Mouse (Mus musculus) midbrain, postnatal 0 days (tissue): Measurements from ENCODE around the gene Tex45. TPM values are rescaled to one million over a fixed set of nuclear protein-coding genes. Genes with fewer than 3 reads are reported as not detected.
A peak's percentile ranks its signal among the peaks of the same experiment; 100 is the strongest.

Source experiments
- ATAC-seq: fragments of 200-750 bp; cut with Nextera tagmentation; 2 replicates; pipeline ENCODE4 v1.8.0; 2017; ENCODE audit warnings: moderate number of reproducible peaks, mild to moderate bottlenecking, moderate TSS enrichment, moderate library complexity; ENCODE audit not compliant: low FRiP score
- DNase-seq: peaks from one replicate; pipeline ENCODE4 v3.0.0-alpha.2; 2015; ENCODE audit warnings: low spot score
- H3K27ac ChIP-seq: fragments of 300-500 bp; sonication (generic); 2 replicates; pipeline ENCODE4 v1.5.1; 2014; ENCODE audit warnings: low read depth, mild to moderate bottlenecking, low read length, mixed read lengths
- H3K27me3 ChIP-seq: fragments of 300-500 bp; sonication (generic); 2 replicates; pipeline ENCODE4 v1.6.1; 2014; ENCODE audit warnings: low read length, control low read depth, mixed read lengths; ENCODE audit not compliant: insufficient read depth
- H3K36me3 ChIP-seq: fragments of 300-500 bp; sonication (generic); 2 replicates; pipeline ENCODE4 v1.6.1; 2014; ENCODE audit warnings: low read length, control low read depth, mixed read lengths; ENCODE audit not compliant: insufficient read depth
- H3K4me1 ChIP-seq: fragments of 300-500 bp; sonication (generic); 2 replicates; pipeline ENCODE4 v1.6.1; 2014; ENCODE audit warnings: mild to moderate bottlenecking, control low read depth, antibody characterized with exemption, low read length, mixed read lengths; ENCODE audit not compliant: insufficient read depth
- H3K4me2 ChIP-seq: fragments of 300-500 bp; sonication (generic); 2 replicates; pipeline ENCODE4 v1.6.1; 2014; ENCODE audit warnings: low read depth, mild to moderate bottlenecking, low read length, mixed read lengths; ENCODE audit not compliant: poor library complexity, severe bottlenecking
- H3K4me3 ChIP-seq: fragments of 300-500 bp; sonication (generic); 2 replicates; pipeline ENCODE4 v1.5.1; 2014; ENCODE audit warnings: low read depth, mild to moderate bottlenecking, low read length, moderate library complexity
- H3K9ac ChIP-seq: fragments of 300-500 bp; sonication (generic); replicated peaks from 2 replicates; pipeline ENCODE4 v1.6.1; 2014; ENCODE audit warnings: mild to moderate bottlenecking, low read length, moderate library complexity, mixed read lengths; ENCODE audit not compliant: poor library complexity, severe bottlenecking
- H3K9me3 ChIP-seq: fragments of 300-500 bp; sonication (generic); 2 replicates; pipeline ENCODE4 v1.6.1; 2016; ENCODE audit warnings: low read length, control low read depth
- CTCF ChIP-seq: IDR thresholded peaks from 2 replicates; pipeline ENCODE4 v1.5.1; 2016; ENCODE audit warnings: antibody characterized with exemption, mild to moderate bottlenecking
- WGBS: fragments of 180-500 bp; shearing (Covaris S2); extraction: QIAGEN DNeasy Blood & Tissue Kit; methylation state at CpG from one replicate; pipeline ENCODE4 v1.1.7; 2014; 5-methylcytosine and 5-hydroxymethylcytosine counted together
- polyA plus RNA-seq: library from polyadenylated mRNA; unstranded; fragments of >200 nt; fragmentation: Nextera tagmentation; extraction: Ambion mirVana; gene quantifications from 2 replicates; pipeline ENCODE4 v1.2.1, GENCODE M21; 2015
- total RNA-seq: library from RNA; depleted of rRNA; stranded (reverse); fragments of >200 nt; gene quantifications from 2 replicates; pipeline ENCODE4 v1.2.3, GENCODE M21; 2014

Gene Tex45
- total and polyA plus RNA-seq, 2 experiments from 2014 or later, result 0.55 to 0.68 TPM

DNA sequence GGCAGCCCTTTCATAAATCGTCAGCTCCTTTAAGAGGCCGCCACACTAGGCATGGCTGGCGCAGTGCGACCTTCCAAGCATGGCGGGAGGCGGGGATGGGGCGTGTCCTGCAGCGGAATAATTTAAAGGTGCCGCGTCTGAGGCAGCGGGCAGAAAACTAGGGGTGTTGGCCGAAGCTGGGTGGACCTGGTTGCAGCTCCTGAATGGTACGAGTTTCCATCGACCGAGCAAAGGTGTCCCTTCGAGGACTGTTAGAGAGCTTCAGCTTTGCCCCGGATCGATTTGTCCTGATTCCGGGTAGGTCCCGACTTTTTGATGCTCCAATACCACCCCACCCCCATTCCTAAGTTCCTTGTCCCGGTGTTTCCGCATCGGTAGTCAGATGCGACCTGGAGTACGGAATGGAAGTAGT is 44.6 kb downstream of the Tex45 start, which contains the start of gene Pnpla6:
Gene Pnpla6 (plus strand): TSS at position 125 of the 412 bp plus-strand sequence.
- 0% methylated on average over 25 of the region's 25 CpGs for WGBS
- peak within 1 kb of the TSS; percentile 70 for H3K9ac ChIP-seq
- DNase-seq, result peak; percentile 91

GRCm38 (mm10) chr8:3515771-3516417 is 45.2 kb downstream of the Tex45 start:
- WGBS, result under 1% methylated on average over 25 of the region's 25 CpGs
- ATAC-seq (peak; percentile 65), DNase-seq (peak; percentile 58)
- no peaks in the 10 kb centered on the region for H3K9me3 ChIP-seq
- H3K4me2 ChIP-seq, result peak overlapping the region; percentile 94
- H3K9ac ChIP-seq, result peak overlapping the region; percentile 70
- no peaks in the 10 kb centered on the region for H3K27me3 ChIP-seq
- H3K4me1 ChIP-seq, result no peaks in the 10 kb centered on the region
- no peak for TF ChIP-seq CTCF
- H3K4me3 ChIP-seq, result peak overlapping the region; percentile 67
- H3K36me3 ChIP-seq, result peaks cover 26% of the 10 kb centered on the region
- peak overlapping the region; percentile 86 for H3K27ac ChIP-seq

More for the DNA sequence above, 44.6 kb downstream of the Tex45 start, which contains the start of gene Pnpla6:
- no peaks in the 10 kb centered on the region for H3K27me3 ChIP-seq
- H3K4me2 ChIP-seq, result peak within 1 kb of the TSS; percentile 94
- H3K9me3 ChIP-seq, result no peaks in the 10 kb centered on the region
- TF ChIP-seq CTCF, result peak; percentile 27; the same call in 1 of the 2 replicates
- peak within 1 kb of the TSS; percentile 86 for H3K27ac ChIP-seq
- no peaks in the 10 kb centered on the region for H3K4me1 ChIP-seq
- peaks cover 32% of the 10 kb centered on the region for H3K36me3 ChIP-seq
- peak; percentile 76 for ATAC-seq
- peak within 1 kb of the TSS; percentile 67 for H3K4me3 ChIP-seq

- TF ChIP-seq CTCF, result 0 out of 2 replicates have a peak, but pooled peaks have one; percentile 3
- Histone ChIP-seq H3K9me3 (no peaks in the 10 kb centered on the region), H3K9ac (peak overlapping the region; percentile 70), H3K27me3 (no peaks in the 10 kb centered on the region), H3K36me3 (peaks cover 22% of the 10 kb centered on the region), H3K27ac (peak overlapping the region; percentile 86), H3K4me2 (peak overlapping the region; percentile 94), H3K4me3 (peak overlapping the region; percentile 67), H3K4me1 (no peaks in the 10 kb centered on the region)
- peak; percentile 82 for ATAC-seq
- peak; percentile 96 for DNase-seq
- 2% methylated on average over 36 of the region's 36 CpGs for WGBS
Measured at GRCm38 (mm10) chr8:3516450-3517116, 45.9 kb downstream of the Tex45 start.

GRCm38 (mm10) chr8:3517117-3517495 is 46.4 kb downstream of the Tex45 start:
- Histone ChIP-seq H3K4me2 (peak overlapping the region; percentile 94), H3K9me3 (no peaks in the 10 kb centered on the region), H3K36me3 (peaks cover 24% of the 10 kb centered on the region), H3K27ac (peak overlapping the region; percentile 86), H3K4me1 (no peaks in the 10 kb centered on the region), H3K4me3 (peak overlapping the region; percentile 67), H3K9ac (peak overlapping the region; percentile 70), H3K27me3 (no peaks in the 10 kb centered on the region)
- ATAC-seq (peak; percentile 42), DNase-seq (peak; percentile 55)
- no peak for TF ChIP-seq CTCF
- WGBS, result 6% methylated on average over 14 of the region's 16 CpGs

GRCm38 (mm10) chr8:3522007-3522697 is 51.5 kb downstream of the Tex45 start:
- no peak for ATAC-seq
- H3K27ac ChIP-seq, result no peak overlapping the region
- 91% methylated on average over 13 of the region's 13 CpGs for WGBS

More at GRCm38 (mm10) chr8:3522007-3522697, 51.5 kb downstream of the Tex45 start:
- Histone ChIP-seq H3K9ac (no peak overlapping the region), H3K4me1 (no peaks in the 10 kb centered on the region), H3K9me3 (no peaks in the 10 kb centered on the region), H3K4me3 (no peak overlapping the region), H3K36me3 (peaks cover 45% of the 10 kb centered on the region), H3K27me3 (no peaks in the 10 kb centered on the region), H3K4me2 (no peak overlapping the region)
- no peak for DNase-seq
- no peak for TF ChIP-seq CTCF
